Mouse (Mus musculus): ENCODE results near the gene Cep55. TPM values are rescaled to one million over a fixed set of nuclear protein-coding genes. Genes with fewer than 3 reads are reported as not detected.
A peak's percentile ranks its signal among the peaks of the same experiment; 100 is the strongest.

The Cep55 gene
- 5.0 and 5.4 TPM in 2 replicates for polyA plus RNA-seq (2015; fragmentation: Nextera tagmentation; extraction: Ambion mirVana)

DNA sequence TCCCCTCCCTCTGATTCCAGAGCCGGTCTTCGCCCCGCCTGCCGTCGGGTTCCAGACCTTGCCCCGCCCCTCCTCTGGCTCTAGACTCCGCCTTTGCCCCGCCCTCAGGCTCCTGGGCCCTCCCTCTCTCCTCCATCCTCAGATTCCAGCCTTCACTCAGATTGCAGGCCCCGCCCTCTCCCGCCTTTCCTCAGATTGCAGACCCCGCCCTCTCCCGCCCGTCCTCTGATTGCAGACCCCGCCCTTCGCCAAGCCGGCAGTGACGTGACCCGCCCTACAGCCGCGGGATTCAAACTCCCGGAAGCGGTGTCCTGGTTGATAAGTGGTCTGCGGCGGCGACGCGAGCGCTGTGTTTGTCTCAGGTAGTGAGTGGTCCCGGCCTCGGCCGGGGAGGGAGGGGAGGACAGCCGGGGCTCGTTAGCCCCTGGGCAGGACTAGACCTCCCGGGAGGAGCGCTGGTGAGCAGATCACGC lies at the start of gene Cep55:
Gene Cep55, plus strand, starts transcription at position 292 of the 473 bp plus-strand sequence.
- no peaks in the 10 kb centered on the region for H3K36me3 ChIP-seq (replicated peaks)

DNA sequence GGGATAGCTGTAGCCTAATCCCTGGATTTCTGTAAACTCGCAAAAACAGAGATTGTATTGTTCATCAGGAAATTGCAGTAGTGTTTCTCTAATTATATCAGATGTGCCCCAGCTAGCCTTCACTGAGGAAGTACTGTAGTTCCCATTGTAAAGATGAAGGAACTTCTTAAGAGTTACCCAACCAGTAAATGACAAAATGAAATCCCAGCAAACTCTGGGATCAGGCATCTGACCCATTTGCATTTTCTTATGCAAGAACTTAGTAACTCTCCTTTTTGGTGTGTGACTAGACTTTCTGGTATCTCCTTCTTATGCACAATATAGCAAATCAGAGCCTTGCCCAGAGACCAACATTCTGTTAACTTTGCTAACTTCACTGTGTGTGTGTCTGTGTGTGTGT lies 43.4 kb upstream of the Cep55 start:
- H3K4me3 ChIP-seq: no peak overlapping the region
- H3K4me1 ChIP-seq: peaks cover 5% of the 10 kb centered on the region; the same call in 1 of the 2 replicates
- no peak overlapping the region for H3K27ac ChIP-seq
- no peak overlapping the region for H3K9ac ChIP-seq
- ATAC-seq (replicated peaks): no peak
- no peaks in the 10 kb centered on the region for H3K36me3 ChIP-seq (replicated peaks)
- H3K9me3 ChIP-seq: no peaks in the 10 kb centered on the region
- WGBS: 75% methylated on average over 1 of the region's 1 CpGs
- H3K27me3 ChIP-seq (replicated peaks): no peaks in the 10 kb centered on the region
- H3K4me2 ChIP-seq: no peak overlapping the region

More for the DNA sequence above, at the start of gene Cep55:
- WGBS: under 1% methylated on average over 32 of the region's 36 CpGs
- Histone ChIP-seq H3K9ac (peak within 1 kb of the TSS; percentile 59), H3K27me3 (replicated peaks) (no peaks in the 10 kb centered on the region), H3K4me3 (peak within 1 kb of the TSS; percentile 72), H3K9me3 (no peaks in the 10 kb centered on the region), H3K4me1 (peaks cover 19% of the 10 kb centered on the region), H3K4me2 (peak within 1 kb of the TSS; percentile 95), H3K27ac (peak within 1 kb of the TSS; percentile 56)
- ATAC-seq (replicated peaks): peak; percentile 97

DNA sequence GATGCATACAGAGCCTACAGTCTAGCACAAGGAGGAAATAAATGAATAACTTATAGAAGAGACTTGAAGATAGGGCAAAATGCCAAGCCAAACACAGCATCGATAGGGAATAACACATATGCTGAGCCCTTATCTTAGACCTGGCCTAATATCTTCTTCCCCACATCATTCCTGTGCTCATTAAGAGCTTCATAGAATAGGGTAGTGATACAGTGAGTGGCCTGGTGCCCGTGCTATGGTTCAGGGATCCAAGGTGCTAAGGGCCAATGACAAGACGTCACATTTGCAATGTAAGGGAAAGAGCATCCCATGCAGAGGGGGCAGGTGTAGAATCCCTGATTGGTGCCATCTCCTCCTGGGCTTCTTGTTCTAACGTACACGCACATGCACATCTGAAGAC lies 40.4 kb upstream of the Cep55 start:
- Histone ChIP-seq H3K27ac (no peak overlapping the region), H3K27me3 (replicated peaks) (no peaks in the 10 kb centered on the region), H3K4me2 (no peak overlapping the region), H3K4me1 (peaks cover 5% of the 10 kb centered on the region; the same call in 1 of the 2 replicates), H3K9ac (no peak overlapping the region), H3K4me3 (no peak overlapping the region), H3K36me3 (replicated peaks) (no peaks in the 10 kb centered on the region), H3K9me3 (no peaks in the 10 kb centered on the region)
- WGBS: 87% methylated on average over 5 of the region's 5 CpGs
- ATAC-seq (replicated peaks): no peak

- no peak overlapping the region for H3K4me2 ChIP-seq
- no peaks in the 10 kb centered on the region for H3K27me3 ChIP-seq (replicated peaks)
- 6% methylated on average over 1 of the region's 1 CpGs for WGBS
- no peak overlapping the region for H3K27ac ChIP-seq
- H3K4me1 ChIP-seq: peaks cover 5% of the 10 kb centered on the region; the same call in 1 of the 2 replicates
- no peaks in the 10 kb centered on the region for H3K9me3 ChIP-seq
- no peak overlapping the region for H3K4me3 ChIP-seq
- ATAC-seq (replicated peaks): peak; percentile 90
- no peak overlapping the region for H3K9ac ChIP-seq
- H3K36me3 ChIP-seq (replicated peaks): no peaks in the 10 kb centered on the region
These were observed 39.5 kb upstream of the Cep55 start for GRCm38 (mm10) chr19:38015180-38015872.

DNA sequence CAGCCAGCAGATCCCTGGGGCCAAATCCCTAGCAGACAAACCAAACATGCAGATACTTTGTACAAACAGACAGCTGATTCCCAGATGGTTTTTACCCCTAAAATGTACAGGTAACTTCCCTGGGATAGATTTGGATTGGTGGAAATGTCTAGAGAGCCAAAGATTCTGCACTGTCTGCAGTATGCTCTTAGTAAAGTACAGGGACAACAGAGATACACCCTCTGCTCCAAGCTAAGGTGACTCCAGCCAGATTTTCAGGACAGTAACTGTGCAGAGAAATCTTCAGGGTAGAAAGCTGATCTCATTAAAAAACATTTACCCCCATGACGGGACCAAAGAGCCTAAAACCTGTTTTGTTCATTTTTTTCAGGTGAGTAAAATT lies 38.9 kb upstream of the Cep55 start:
- no peak overlapping the region for H3K9ac ChIP-seq
- H3K36me3 ChIP-seq (replicated peaks): no peaks in the 10 kb centered on the region
- peak; percentile 14; the same call in 1 of the 2 replicates for ATAC-seq (replicated peaks)
- H3K27ac ChIP-seq: no peak overlapping the region
- no peaks in the 10 kb centered on the region for H3K9me3 ChIP-seq
- H3K4me3 ChIP-seq: no peak overlapping the region
- no peak overlapping the region for H3K4me2 ChIP-seq
- no peaks in the 10 kb centered on the region for H3K27me3 ChIP-seq (replicated peaks)
- WGBS: 74% methylated on average over 1 of the region's 1 CpGs
- H3K4me1 ChIP-seq: peaks cover 5% of the 10 kb centered on the region; the same call in 1 of the 2 replicates

DNA sequence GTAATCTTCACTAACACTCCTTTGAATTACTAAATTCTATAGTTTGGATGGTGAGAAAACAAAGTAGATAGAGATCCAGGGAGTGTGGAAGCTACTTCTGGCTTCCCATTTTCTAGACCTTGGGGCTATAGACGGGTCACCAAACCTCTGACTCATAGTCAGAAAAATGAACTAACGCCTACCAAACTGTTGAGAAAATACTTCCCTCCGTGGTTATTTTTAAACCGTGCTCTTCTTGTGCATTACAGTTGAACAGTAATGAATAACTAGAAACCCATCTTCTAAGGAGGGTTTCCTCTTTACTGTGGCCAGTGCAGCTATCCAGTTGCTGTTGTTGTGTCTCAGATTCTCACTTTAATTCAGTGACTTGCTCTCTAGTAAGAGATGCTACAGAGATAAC lies 32.1 kb upstream of the Cep55 start:
- ATAC-seq (replicated peaks): no peak
- Histone ChIP-seq H3K36me3 (replicated peaks) (no peaks in the 10 kb centered on the region), H3K27me3 (replicated peaks) (no peaks in the 10 kb centered on the region), H3K9ac (no peak overlapping the region), H3K4me2 (no peak overlapping the region), H3K27ac (no peak overlapping the region), H3K4me3 (no peak overlapping the region), H3K4me1 (no peaks in the 10 kb centered on the region), H3K9me3 (no peaks in the 10 kb centered on the region)
- WGBS: 78% methylated on average over 4 of the region's 4 CpGs

DNA sequence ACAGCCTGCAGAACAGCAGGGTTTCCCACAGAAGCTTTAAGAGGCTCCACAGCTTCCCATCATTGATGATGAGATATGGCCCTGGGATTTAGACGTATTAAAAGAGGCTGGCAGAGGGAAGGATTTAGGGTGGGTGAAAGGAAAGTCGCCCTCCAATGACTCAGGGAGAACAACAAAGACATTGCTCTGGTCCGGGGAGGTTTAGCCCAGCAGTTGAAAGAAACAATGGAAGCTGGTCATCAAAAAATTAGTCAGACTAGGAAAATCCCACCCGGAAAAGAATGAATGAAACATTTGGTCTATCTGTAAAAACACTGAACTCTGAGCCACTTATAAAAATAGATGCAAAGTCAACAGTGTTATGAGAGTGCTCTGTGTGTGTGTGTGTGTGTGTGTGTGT lies 31.2 kb upstream of the Cep55 start:
- Histone ChIP-seq H3K4me1 (no peaks in the 10 kb centered on the region), H3K4me3 (no peak overlapping the region)
- WGBS: 23% methylated on average over 4 of the region's 4 CpGs

DNA sequence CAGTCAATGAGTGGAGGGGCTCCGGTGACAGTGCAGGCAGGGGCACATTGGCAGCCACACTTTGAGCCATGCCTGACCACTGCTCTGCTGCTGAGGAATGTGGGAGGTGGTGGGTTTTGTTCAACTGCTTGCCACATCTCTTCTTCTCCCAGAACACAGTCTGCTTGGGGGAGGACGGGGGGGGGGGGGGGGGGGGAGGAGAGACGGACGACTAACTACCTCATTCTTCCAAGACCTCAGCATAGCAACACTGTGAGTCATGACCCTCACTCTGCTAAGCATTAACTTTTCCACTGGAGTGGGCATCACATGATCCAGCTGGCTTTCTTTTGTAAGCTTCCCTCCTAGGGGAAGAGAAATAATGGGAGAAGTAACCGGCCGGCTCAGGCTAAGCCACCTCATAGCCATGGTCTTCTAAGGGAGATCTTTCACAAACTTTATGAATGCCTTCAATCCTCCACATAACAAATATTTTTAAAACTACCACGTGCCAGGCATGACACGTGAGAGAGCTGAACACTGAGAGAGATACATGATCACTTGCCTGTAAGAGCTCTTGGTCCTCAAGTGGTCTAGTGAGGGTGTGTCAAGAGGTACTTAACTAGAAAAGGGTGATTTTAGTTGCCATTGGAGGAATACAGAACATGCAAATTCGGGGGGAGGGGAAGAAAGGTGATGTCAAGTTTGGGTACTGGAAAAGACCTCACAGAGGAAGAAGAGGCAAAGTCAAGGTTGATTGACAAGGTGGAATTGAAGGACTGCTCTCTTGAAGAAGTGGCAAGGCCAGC lies 29.4 kb upstream of the Cep55 start:
- no peaks in the 10 kb centered on the region for H3K27me3 ChIP-seq (replicated peaks)
- ATAC-seq (replicated peaks): no peak
- no peaks in the 10 kb centered on the region for H3K9me3 ChIP-seq
- no peaks in the 10 kb centered on the region for H3K36me3 ChIP-seq (replicated peaks)
- H3K27ac ChIP-seq: no peak overlapping the region
- WGBS: 41% methylated on average over 9 of the region's 9 CpGs
- no peak overlapping the region for H3K4me3 ChIP-seq
- no peak overlapping the region for H3K4me2 ChIP-seq
- H3K4me1 ChIP-seq: 0 out of 2 replicates have a peak, but pooled peaks cover under 1% of the 10 kb centered on the region
- H3K9ac ChIP-seq: no peak overlapping the region

More for the DNA sequence above, 31.2 kb upstream of the Cep55 start:
- Histone ChIP-seq H3K9ac (no peak overlapping the region), H3K4me2 (no peak overlapping the region), H3K9me3 (no peaks in the 10 kb centered on the region), H3K27me3 (replicated peaks) (no peaks in the 10 kb centered on the region), H3K27ac (no peak overlapping the region), H3K36me3 (replicated peaks) (no peaks in the 10 kb centered on the region)
- no peak for ATAC-seq (replicated peaks)

GRCm38 (mm10) chr19:38026211-38026624 lies 28.6 kb upstream of the Cep55 start:
- no peak overlapping the region for H3K9ac ChIP-seq
- no peaks in the 10 kb centered on the region; the same call in 1 of the 2 replicates for H3K27me3 ChIP-seq (replicated peaks)
- H3K4me1 ChIP-seq: peaks cover 6% of the 10 kb centered on the region; the same call in 1 of the 2 replicates
- ATAC-seq (replicated peaks): no peak
- H3K27ac ChIP-seq: no peak overlapping the region
- H3K4me3 ChIP-seq: no peak overlapping the region
- WGBS: 62% methylated on average over 8 of the region's 8 CpGs
- no peak overlapping the region for H3K4me2 ChIP-seq
- H3K36me3 ChIP-seq (replicated peaks): no peaks in the 10 kb centered on the region
- no peaks in the 10 kb centered on the region for H3K9me3 ChIP-seq

GRCm38 (mm10) chr19:38027389-38027788 lies 27.4 kb upstream of the Cep55 start:
- H3K36me3 ChIP-seq (replicated peaks): no peaks in the 10 kb centered on the region
- H3K9ac ChIP-seq: no peak overlapping the region
- no peaks in the 10 kb centered on the region; the same call in 1 of the 2 replicates for H3K27me3 ChIP-seq (replicated peaks)
- H3K4me1 ChIP-seq: peaks cover 8% of the 10 kb centered on the region; the same call in 1 of the 2 replicates
- ATAC-seq (replicated peaks): no peak
- no peak overlapping the region for H3K4me2 ChIP-seq
- no peak overlapping the region for H3K4me3 ChIP-seq
- H3K27ac ChIP-seq: no peak overlapping the region
- 88% methylated on average over 6 of the region's 6 CpGs for WGBS
- H3K9me3 ChIP-seq: no peaks in the 10 kb centered on the region

DNA sequence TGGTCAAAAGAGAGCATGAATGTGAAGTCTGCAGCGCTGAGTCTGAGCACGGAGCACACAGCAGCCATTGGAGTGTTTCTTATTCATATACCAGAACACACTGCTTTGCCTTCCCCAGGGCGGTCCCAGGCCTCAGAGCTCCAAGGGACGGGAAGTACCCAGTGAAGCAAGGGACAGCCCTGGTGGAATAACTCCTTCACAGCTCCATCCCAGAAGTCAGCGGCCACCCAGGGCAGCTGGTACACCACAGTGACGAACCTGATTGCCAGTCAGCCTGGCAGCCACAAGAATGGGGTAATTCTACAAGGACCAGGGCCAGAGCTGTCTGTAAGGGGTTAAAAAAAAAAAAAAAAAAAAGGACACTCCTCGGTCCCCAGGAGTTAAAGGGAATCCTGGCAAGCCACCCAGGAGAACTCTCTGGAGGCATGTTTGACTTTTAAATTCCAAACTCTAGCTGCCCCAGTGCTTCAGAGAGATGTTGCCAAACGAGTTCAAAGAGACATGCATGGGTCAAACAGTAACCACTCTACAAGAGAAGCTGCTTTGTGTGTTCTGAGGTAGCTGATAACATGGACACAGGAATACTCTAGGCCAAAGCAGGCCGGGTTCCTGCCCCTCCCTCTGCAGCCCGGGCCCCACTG lies 26.8 kb upstream of the Cep55 start:
- Histone ChIP-seq H3K9me3 (no peaks in the 10 kb centered on the region), H3K4me3 (no peak overlapping the region), H3K27ac (no peak overlapping the region), H3K4me1 (peaks cover 8% of the 10 kb centered on the region; the same call in 1 of the 2 replicates), H3K27me3 (replicated peaks) (no peaks in the 10 kb centered on the region; the same call in 1 of the 2 replicates), H3K4me2 (no peak overlapping the region), H3K9ac (no peak overlapping the region), H3K36me3 (replicated peaks) (no peaks in the 10 kb centered on the region)
- ATAC-seq (replicated peaks): no peak
- 66% methylated on average over 10 of the region's 10 CpGs for WGBS

DNA sequence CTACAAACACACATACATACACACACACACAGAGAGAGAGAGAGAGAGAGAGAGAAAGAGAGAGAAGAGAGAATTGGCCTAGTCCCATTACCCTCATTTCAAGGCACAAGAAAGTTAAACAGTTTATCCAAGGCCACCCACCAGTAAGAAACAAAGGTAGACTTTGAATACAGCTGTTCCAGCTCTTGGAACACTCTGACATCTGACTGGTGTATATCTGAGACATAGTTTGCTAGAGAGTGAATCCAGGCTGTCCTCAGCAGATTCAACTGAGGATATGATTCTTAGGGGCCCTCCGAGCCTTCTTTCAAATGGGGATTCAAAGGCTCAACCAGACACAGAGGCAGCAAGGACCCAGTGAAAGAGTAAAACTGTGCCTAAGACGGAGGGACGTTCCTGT lies 25.5 kb upstream of the Cep55 start:
- no peak overlapping the region for H3K4me2 ChIP-seq
- no peaks in the 10 kb centered on the region for H3K36me3 ChIP-seq (replicated peaks)
- 70% methylated on average over 3 of the region's 3 CpGs for WGBS
- no peaks in the 10 kb centered on the region for H3K9me3 ChIP-seq
- H3K27ac ChIP-seq: no peak overlapping the region
- no peak overlapping the region for H3K9ac ChIP-seq
- peaks cover 8% of the 10 kb centered on the region; the same call in 1 of the 2 replicates for H3K4me1 ChIP-seq
- H3K4me3 ChIP-seq: no peak overlapping the region
- no peaks in the 10 kb centered on the region; the same call in 1 of the 2 replicates for H3K27me3 ChIP-seq (replicated peaks)
- no peak for ATAC-seq (replicated peaks)

Measured in midbrain, embryonic 15.5 days (tissue).